Mouse (Mus musculus) forebrain, postnatal 0 days (tissue): ENCODE data around the gene Tmem217. TPM values are rescaled to one million over a fixed set of nuclear protein-coding genes. Genes with fewer than 3 reads are reported as not detected.

Experiments
- ATAC-seq: fragments of 200-750 bp; cut with Nextera tagmentation; 2 replicates; pipeline ENCODE4 v1.8.0; 2017; ENCODE audit warnings: mild to moderate bottlenecking, moderate library complexity
- DNase-seq: peaks from one replicate; pipeline ENCODE4 v3.0.0-alpha.2; 2015
- H3K27ac ChIP-seq: fragments of 300-500 bp; sonication (generic); 2 replicates; pipeline ENCODE4 v1.5.1; 2014; ENCODE audit warnings: low read depth, mild to moderate bottlenecking, antibody characterized with exemption, low read length, moderate library complexity, mixed read lengths
- H3K27me3 ChIP-seq: fragments of 300-500 bp; sonication (generic); 2 replicates; pipeline ENCODE4 v1.6.1; 2014; ENCODE audit warnings: mild to moderate bottlenecking, low read length, mixed read lengths; ENCODE audit not compliant: insufficient read depth
- H3K36me3 ChIP-seq: fragments of 300-500 bp; sonication (generic); 2 replicates; pipeline ENCODE4 v1.6.1; 2014; ENCODE audit warnings: mild to moderate bottlenecking, moderate library complexity; ENCODE audit not compliant: insufficient read depth
- H3K4me1 ChIP-seq: fragments of 300-500 bp; sonication (generic); 2 replicates; pipeline ENCODE4 v1.6.1; 2014; ENCODE audit warnings: antibody characterized with exemption; ENCODE audit not compliant: insufficient read depth
- H3K4me2 ChIP-seq: fragments of 300-500 bp; sonication (generic); 2 replicates; pipeline ENCODE4 v1.6.1; 2014; ENCODE audit warnings: low read depth, mild to moderate bottlenecking, moderate library complexity
- H3K4me3 ChIP-seq: fragments of 300-500 bp; sonication (generic); 2 replicates; pipeline ENCODE4 v1.5.1; 2014; ENCODE audit warnings: low read depth, low read length, mixed read lengths
- H3K9ac ChIP-seq: fragments of 300-500 bp; sonication (generic); 2 replicates; pipeline ENCODE4 v1.6.1; 2014; ENCODE audit warnings: mild to moderate bottlenecking
- H3K9me3 ChIP-seq: fragments of 300-500 bp; sonication (generic); 2 replicates; pipeline ENCODE4 v1.6.1; 2016; ENCODE audit warnings: low read length
- CTCF ChIP-seq: sonication (generic); IDR thresholded peaks from 2 replicates; pipeline ENCODE4 v1.5.1; 2016; ENCODE audit warnings: antibody characterized with exemption, control low read depth, low read depth
- WGBS: fragments of 180-500 bp; shearing (Covaris S2); extraction: QIAGEN DNeasy Blood & Tissue Kit; methylation state at CpG from one replicate; pipeline ENCODE4 v1.1.7; 2014; 5-methylcytosine and 5-hydroxymethylcytosine counted together
- polyA plus RNA-seq: library from polyadenylated mRNA; unstranded; fragments of >200 nt; fragmentation: Nextera tagmentation; extraction: Ambion mirVana; gene quantifications from 2 replicates; pipeline ENCODE4 v1.2.1, GENCODE M21; 2015
- total RNA-seq: library from RNA; depleted of rRNA; stranded (reverse); fragments of >200 nt; gene quantifications from 2 replicates; pipeline ENCODE4 v1.2.3, GENCODE M21; 2014

The Tmem217 gene
- total and polyA plus RNA-seq, 2 experiments from 2014 or later, result 0.74 TPM; not detected in 1

GRCm38 (mm10) chr17:29589221-29589898 is 37.2 kb upstream of the Tmem217 start:
- Histone ChIP-seq H3K4me3 (no peak overlapping the region), H3K9ac (no peak overlapping the region), H3K27ac (0 out of 2 replicates have a peak overlapping the region, but pooled peaks have one; percentile 21), H3K9me3 (no peaks in the 10 kb centered on the region), H3K4me2 (no peak overlapping the region), H3K27me3 (no peaks in the 10 kb centered on the region), H3K36me3 (peaks cover 4% of the 10 kb centered on the region), H3K4me1 (peaks cover 1% of the 10 kb centered on the region; the same call in 1 of the 2 replicates)
- WGBS, result 16% methylated on average over 11 of the region's 11 CpGs
- DNase-seq (peak; percentile 57), ATAC-seq (peak; percentile 78)
- no peak for TF ChIP-seq CTCF

- no peak for TF ChIP-seq CTCF
- Histone ChIP-seq H3K9ac (no peak overlapping the region), H3K4me2 (no peak overlapping the region), H3K9me3 (no peaks in the 10 kb centered on the region), H3K27me3 (no peaks in the 10 kb centered on the region), H3K36me3 (peaks cover 5% of the 10 kb centered on the region), H3K27ac (no peak overlapping the region), H3K4me1 (peaks cover 5% of the 10 kb centered on the region; the same call in 1 of the 2 replicates), H3K4me3 (no peak overlapping the region)
- 90% methylated on average over 9 of the region's 9 CpGs for WGBS
- no peak for ATAC-seq
- no peak for DNase-seq
Observed at GRCm38 (mm10) chr17:29586921-29587320, 34.7 kb upstream of the Tmem217 start.

- Histone ChIP-seq H3K4me1 (peaks cover 5% of the 10 kb centered on the region; the same call in 1 of the 2 replicates), H3K9me3 (no peaks in the 10 kb centered on the region), H3K4me2 (no peak overlapping the region), H3K27me3 (no peaks in the 10 kb centered on the region), H3K36me3 (peaks cover 13% of the 10 kb centered on the region), H3K4me3 (no peak overlapping the region), H3K9ac (no peak overlapping the region), H3K27ac (no peak overlapping the region)
- DNase-seq (no peak), ATAC-seq (no peak)
- 82% methylated on average over 6 of the region's 6 CpGs for WGBS
- TF ChIP-seq CTCF, result no peak
Observed at GRCm38 (mm10) chr17:29585446-29585845, 33.3 kb upstream of the Tmem217 start.

- DNase-seq (peak; percentile 52), ATAC-seq (peak; percentile 42)
- Histone ChIP-seq H3K4me3 (no peak overlapping the region), H3K9ac (no peak overlapping the region), H3K27me3 (no peaks in the 10 kb centered on the region), H3K4me2 (no peak overlapping the region), H3K9me3 (no peaks in the 10 kb centered on the region), H3K27ac (0 out of 2 replicates have a peak overlapping the region, but pooled peaks have one; percentile 10), H3K36me3 (peaks cover 19% of the 10 kb centered on the region), H3K4me1 (peaks cover 5% of the 10 kb centered on the region; the same call in 1 of the 2 replicates)
- 43% methylated on average over 3 of the region's 3 CpGs for WGBS
- no peak for TF ChIP-seq CTCF
Observed at GRCm38 (mm10) chr17:29584737-29585136, 32.6 kb upstream of the Tmem217 start.

- DNase-seq, result no peak
- Histone ChIP-seq H3K36me3 (peaks cover 23% of the 10 kb centered on the region), H3K4me1 (peaks cover 5% of the 10 kb centered on the region; the same call in 1 of the 2 replicates), H3K4me3 (no peak overlapping the region), H3K9ac (no peak overlapping the region), H3K27ac (no peak overlapping the region; the same call in 1 of the 2 replicates), H3K9me3 (no peaks in the 10 kb centered on the region), H3K4me2 (no peak overlapping the region), H3K27me3 (no peaks in the 10 kb centered on the region)
- no peak for TF ChIP-seq CTCF
- WGBS, result 64% methylated on average over 5 of the region's 5 CpGs
- ATAC-seq, result peak; percentile 30; the same call in 1 of the 2 replicates
Observed at GRCm38 (mm10) chr17:29584306-29584705, 32.1 kb upstream of the Tmem217 start.

- H3K9ac ChIP-seq, result no peak overlapping the region
- peaks cover 30% of the 10 kb centered on the region for H3K36me3 ChIP-seq
- TF ChIP-seq CTCF, result no peak
- no peak for ATAC-seq
- 68% methylated on average over 5 of the region's 5 CpGs for WGBS
- peaks cover 5% of the 10 kb centered on the region; the same call in 1 of the 2 replicates for H3K4me1 ChIP-seq
- no peak overlapping the region for H3K4me2 ChIP-seq
- no peaks in the 10 kb centered on the region for H3K27me3 ChIP-seq
- no peak overlapping the region for H3K4me3 ChIP-seq
- no peak overlapping the region for H3K27ac ChIP-seq
- no peak for DNase-seq
- H3K9me3 ChIP-seq, result no peaks in the 10 kb centered on the region
Observed at GRCm38 (mm10) chr17:29583569-29583968, 31.4 kb upstream of the Tmem217 start.

- peaks cover 58% of the 10 kb centered on the region for H3K36me3 ChIP-seq
- no peak overlapping the region for H3K27ac ChIP-seq
- no peaks in the 10 kb centered on the region for H3K9me3 ChIP-seq
- no peaks in the 10 kb centered on the region for H3K27me3 ChIP-seq
- ATAC-seq (no peak), DNase-seq (no peak)
- no peak overlapping the region for H3K4me3 ChIP-seq
- peaks cover 5% of the 10 kb centered on the region; the same call in 1 of the 2 replicates for H3K4me1 ChIP-seq
- no peak overlapping the region for H3K4me2 ChIP-seq
- TF ChIP-seq CTCF, result no peak
- no peak overlapping the region for H3K9ac ChIP-seq
- WGBS, result 85% methylated on average over 4 of the region's 4 CpGs
Observed at GRCm38 (mm10) chr17:29579579-29580126, 27.5 kb upstream of the Tmem217 start.
